Mouse (Mus musculus): ENCODE results near the gene Nol10. TPM values are rescaled to one million over a fixed set of nuclear protein-coding genes. Genes with fewer than 3 reads are reported as not detected.
"Not testable (repeated sequence)": the region's sequence is repeated elsewhere in the genome, so short reads cannot be mapped to it uniquely, and the experiment has no call there.

Nol10 gene
- polyA plus RNA-seq, 1 experiment from 2014 or later: 19.8 TPM

GRCm38 (mm10) chr12:17450908-17451307 lies 102.7 kb downstream of the Nol10 start:
- WGBS: 74% methylated on average over 4 of the region's 4 CpGs

DNA sequence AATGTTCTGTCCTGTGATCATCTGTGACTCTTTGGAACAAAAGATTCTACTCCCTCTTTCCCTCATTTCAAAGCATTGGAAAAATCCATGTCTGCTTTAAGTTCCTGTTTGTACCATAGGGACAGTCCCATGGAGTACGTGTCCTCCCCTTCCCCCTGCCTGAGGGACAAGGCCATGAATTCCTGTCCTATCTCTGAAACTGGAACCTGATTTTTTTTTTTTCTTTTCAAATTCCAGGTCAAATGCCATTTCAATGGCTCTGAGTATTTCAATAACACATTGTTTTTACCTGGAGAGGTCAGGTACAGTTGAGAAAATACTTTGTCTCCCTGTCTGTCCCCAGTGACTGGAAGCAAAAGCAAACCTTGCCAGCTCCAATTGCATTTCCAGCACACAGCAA lies 104.0 kb downstream of the Nol10 start:
- no peak overlapping the region for H3K4me3 ChIP-seq (ENCODE audit: low read depth, low read length)
- WGBS: 75% methylated on average over 1 of the region's 1 CpGs
- no peak overlapping the region for H3K9ac ChIP-seq (replicated peaks; ENCODE audit: low read depth, low read length)
- H3K4me1 ChIP-seq (ENCODE audit: control insufficient read depth, insufficient read depth, low read length): no peaks in the 10 kb centered on the region
- no peak overlapping the region for H3K27ac ChIP-seq (ENCODE audit: low read depth, low read length)
- no peak for ATAC-seq (ENCODE audit: low read depth)
- H3K9me3 ChIP-seq (ENCODE audit: control insufficient read depth, low read length): no peaks in the 10 kb centered on the region
- H3K27me3 ChIP-seq (ENCODE audit: control insufficient read depth, insufficient read depth, low read length): no peaks in the 10 kb centered on the region
- H3K36me3 ChIP-seq (ENCODE audit: control insufficient read depth, insufficient read depth, low read length): no peaks in the 10 kb centered on the region
- no peak overlapping the region for H3K4me2 ChIP-seq (ENCODE audit: low read depth, low read length)

More at GRCm38 (mm10) chr12:17450908-17451307, 102.7 kb downstream of the Nol10 start:
- H3K36me3 ChIP-seq (ENCODE audit: control insufficient read depth, insufficient read depth, low read length): no peaks in the 10 kb centered on the region
- ATAC-seq (ENCODE audit: low read depth): no peak
- H3K9ac ChIP-seq (replicated peaks; ENCODE audit: low read depth, low read length): no peak overlapping the region
- H3K4me1 ChIP-seq (ENCODE audit: control insufficient read depth, insufficient read depth, low read length): no peaks in the 10 kb centered on the region
- H3K4me2 ChIP-seq (ENCODE audit: low read depth, low read length): no peak overlapping the region
- H3K9me3 ChIP-seq (ENCODE audit: control insufficient read depth, low read length): no peaks in the 10 kb centered on the region
- no peak overlapping the region for H3K27ac ChIP-seq (ENCODE audit: low read depth, low read length)
- H3K27me3 ChIP-seq (ENCODE audit: control insufficient read depth, insufficient read depth, low read length): no peaks in the 10 kb centered on the region
- H3K4me3 ChIP-seq (ENCODE audit: low read depth, low read length): no peak overlapping the region

DNA sequence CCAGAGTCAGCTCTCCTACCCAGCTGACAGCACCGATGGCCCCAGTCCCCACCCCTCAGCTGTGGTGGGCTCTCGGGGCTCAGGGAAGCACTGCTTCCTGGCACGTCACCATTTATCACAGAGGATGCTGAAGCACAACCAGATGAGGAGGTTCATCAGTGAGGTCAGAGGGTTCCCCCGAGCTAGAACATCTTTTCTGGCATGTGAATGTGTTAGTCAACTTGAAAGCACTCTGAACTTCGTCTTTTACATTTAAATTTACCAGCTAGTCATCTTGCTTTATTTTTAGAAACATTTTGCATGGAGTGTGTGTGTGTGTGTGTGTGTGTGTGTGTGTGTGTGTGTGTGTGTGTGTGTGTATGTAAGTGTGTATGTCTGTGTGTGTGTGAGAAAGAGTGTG lies 105.7 kb downstream of the Nol10 start:
- Histone ChIP-seq H3K27me3 (ENCODE audit: control insufficient read depth, insufficient read depth, low read length) (no peaks in the 10 kb centered on the region), H3K9ac (replicated peaks; ENCODE audit: low read depth, low read length) (no peak overlapping the region), H3K36me3 (ENCODE audit: control insufficient read depth, insufficient read depth, low read length) (no peaks in the 10 kb centered on the region), H3K4me2 (ENCODE audit: low read depth, low read length) (no peak overlapping the region), H3K4me1 (ENCODE audit: control insufficient read depth, insufficient read depth, low read length) (no peaks in the 10 kb centered on the region), H3K27ac (ENCODE audit: low read depth, low read length) (no peak overlapping the region), H3K9me3 (ENCODE audit: control insufficient read depth, low read length) (no peaks in the 10 kb centered on the region), H3K4me3 (ENCODE audit: low read depth, low read length) (no peak overlapping the region)
- ATAC-seq (ENCODE audit: low read depth): no peak
- WGBS: 53% methylated on average over 5 of the region's 5 CpGs

- Histone ChIP-seq H3K4me1 (ENCODE audit: control insufficient read depth, insufficient read depth, low read length) (no peaks in the 10 kb centered on the region), H3K27ac (ENCODE audit: low read depth, low read length) (no peak overlapping the region), H3K36me3 (ENCODE audit: control insufficient read depth, insufficient read depth, low read length) (no peaks in the 10 kb centered on the region), H3K4me3 (ENCODE audit: low read depth, low read length) (no peak overlapping the region), H3K4me2 (ENCODE audit: low read depth, low read length) (no peak overlapping the region), H3K9me3 (ENCODE audit: control insufficient read depth, low read length) (no peaks in the 10 kb centered on the region), H3K9ac (replicated peaks; ENCODE audit: low read depth, low read length) (no peak overlapping the region), H3K27me3 (ENCODE audit: control insufficient read depth, insufficient read depth, low read length) (no peaks in the 10 kb centered on the region)
- no peak for ATAC-seq (ENCODE audit: low read depth)
- 88% methylated on average over 5 of the region's 5 CpGs for WGBS
Observed at GRCm38 (mm10) chr12:17455096-17455495, 106.8 kb downstream of the Nol10 start.

GRCm38 (mm10) chr12:17459223-17459622 lies 111.0 kb downstream of the Nol10 start:
- H3K27me3 ChIP-seq (ENCODE audit: control insufficient read depth, insufficient read depth, low read length); H3K36me3 ChIP-seq (ENCODE audit: control insufficient read depth, insufficient read depth, low read length); H3K9me3 ChIP-seq (ENCODE audit: control insufficient read depth, low read length); H3K4me1 ChIP-seq (ENCODE audit: control insufficient read depth, insufficient read depth, low read length); H3K4me2 ChIP-seq (ENCODE audit: low read depth, low read length); ATAC-seq (ENCODE audit: low read depth); H3K4me3 ChIP-seq (ENCODE audit: low read depth, low read length); H3K9ac ChIP-seq (replicated peaks; ENCODE audit: low read depth, low read length); H3K27ac ChIP-seq (ENCODE audit: low read depth, low read length): not testable (repeated sequence)
- WGBS: 86% methylated on average over 4 of the region's 4 CpGs

GRCm38 (mm10) chr12:17463706-17464105 lies 115.4 kb downstream of the Nol10 start:
- Histone ChIP-seq H3K4me3 (ENCODE audit: low read depth, low read length) (no peak overlapping the region), H3K4me1 (ENCODE audit: control insufficient read depth, insufficient read depth, low read length) (no peaks in the 10 kb centered on the region), H3K27ac (ENCODE audit: low read depth, low read length) (no peak overlapping the region), H3K9me3 (ENCODE audit: control insufficient read depth, low read length) (no peaks in the 10 kb centered on the region), H3K27me3 (ENCODE audit: control insufficient read depth, insufficient read depth, low read length) (no peaks in the 10 kb centered on the region), H3K4me2 (ENCODE audit: low read depth, low read length) (no peak overlapping the region), H3K9ac (replicated peaks; ENCODE audit: low read depth, low read length) (no peak overlapping the region), H3K36me3 (ENCODE audit: control insufficient read depth, insufficient read depth, low read length) (no peaks in the 10 kb centered on the region)
- ATAC-seq (ENCODE audit: low read depth): no peak
- WGBS: 37% methylated on average over 4 of the region's 4 CpGs

- not testable (repeated sequence) for H3K27ac ChIP-seq (ENCODE audit: low read depth, low read length); H3K4me3 ChIP-seq (ENCODE audit: low read depth, low read length)
Observed at GRCm38 (mm10) chr12:17464550-17464949, 116.3 kb downstream of the Nol10 start.

DNA sequence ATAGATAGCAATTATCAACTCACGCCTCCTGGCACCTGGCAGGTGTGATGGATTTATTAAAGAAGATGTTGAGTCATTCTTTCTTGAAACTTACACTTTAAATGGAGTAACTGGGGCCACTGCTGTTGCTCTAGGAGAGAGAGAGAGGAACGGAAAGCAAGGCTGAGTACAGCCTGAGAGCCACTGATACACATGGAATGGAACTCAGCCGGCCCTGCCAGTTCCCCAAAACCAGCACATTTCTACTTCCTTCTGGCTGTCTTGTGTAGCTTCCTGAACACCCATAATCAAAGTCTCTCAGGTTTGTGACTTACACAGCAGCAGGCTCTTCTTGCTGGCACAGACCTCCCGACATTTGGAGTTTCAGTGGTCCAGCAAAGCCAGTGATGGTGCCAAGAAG lies 118.5 kb downstream of the Nol10 start:
- H3K4me1 ChIP-seq (ENCODE audit: control insufficient read depth, insufficient read depth, low read length): no peaks in the 10 kb centered on the region
- 87% methylated on average over 4 of the region's 4 CpGs for WGBS
- H3K27me3 ChIP-seq (ENCODE audit: control insufficient read depth, insufficient read depth, low read length): no peaks in the 10 kb centered on the region
- no peak overlapping the region for H3K4me3 ChIP-seq (ENCODE audit: low read depth, low read length)
- no peak overlapping the region for H3K9ac ChIP-seq (replicated peaks; ENCODE audit: low read depth, low read length)
- H3K9me3 ChIP-seq (ENCODE audit: control insufficient read depth, low read length): no peaks in the 10 kb centered on the region
- no peak overlapping the region for H3K4me2 ChIP-seq (ENCODE audit: low read depth, low read length)
- ATAC-seq (ENCODE audit: low read depth): no peak
- no peaks in the 10 kb centered on the region for H3K36me3 ChIP-seq (ENCODE audit: control insufficient read depth, insufficient read depth, low read length)
- H3K27ac ChIP-seq (ENCODE audit: low read depth, low read length): no peak overlapping the region

More at GRCm38 (mm10) chr12:17464550-17464949, 116.3 kb downstream of the Nol10 start:
- not testable (repeated sequence) for H3K36me3 ChIP-seq (ENCODE audit: control insufficient read depth, insufficient read depth, low read length); H3K9ac ChIP-seq (replicated peaks; ENCODE audit: low read depth, low read length); ATAC-seq (ENCODE audit: low read depth); H3K9me3 ChIP-seq (ENCODE audit: control insufficient read depth, low read length); H3K4me2 ChIP-seq (ENCODE audit: low read depth, low read length); H3K27me3 ChIP-seq (ENCODE audit: control insufficient read depth, insufficient read depth, low read length); H3K4me1 ChIP-seq (ENCODE audit: control insufficient read depth, insufficient read depth, low read length)
- 91% methylated on average over 5 of the region's 5 CpGs for WGBS

DNA sequence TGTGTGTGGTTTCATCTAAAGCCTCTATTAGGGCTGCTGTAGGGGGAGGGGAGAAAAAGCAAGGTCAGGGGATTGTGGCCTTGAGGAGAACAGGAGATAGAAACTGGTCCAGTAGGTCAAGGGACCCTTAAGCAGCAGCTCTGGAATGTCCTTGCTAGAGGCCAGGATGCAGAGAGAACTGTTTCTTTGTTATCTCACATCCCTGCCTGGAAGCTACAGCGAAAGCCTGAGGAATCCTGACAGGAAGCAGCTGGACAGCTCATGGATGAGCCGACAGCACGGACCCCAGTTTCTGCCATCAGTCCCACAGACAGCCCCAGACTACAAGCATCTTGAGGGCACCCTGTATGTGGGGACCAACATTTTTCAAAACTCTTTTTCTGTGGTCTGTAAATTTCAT lies 120.1 kb downstream of the Nol10 start:
- no peak for ATAC-seq (ENCODE audit: low read depth)
- Histone ChIP-seq H3K9me3 (ENCODE audit: control insufficient read depth, low read length) (no peaks in the 10 kb centered on the region), H3K4me2 (ENCODE audit: low read depth, low read length) (no peak overlapping the region)

DNA sequence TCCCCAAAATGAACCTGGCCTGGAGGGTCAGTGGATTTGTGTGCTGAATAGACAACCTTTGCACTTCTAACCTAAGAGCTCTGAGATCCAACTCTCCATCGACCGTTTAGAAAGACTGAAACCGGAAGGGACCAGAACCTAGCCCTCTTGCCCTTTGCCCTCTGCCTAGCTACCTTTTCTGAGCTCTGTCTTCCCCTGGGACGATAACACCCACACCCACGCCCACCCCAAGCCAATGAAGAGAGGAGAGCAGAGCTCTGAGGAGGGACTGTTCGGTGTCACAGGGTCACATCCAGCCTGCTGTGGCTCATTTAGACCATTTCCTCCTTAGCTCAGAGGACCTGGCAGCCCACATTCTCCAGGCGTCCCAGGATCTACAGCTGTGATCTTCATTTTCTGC lies 121.6 kb downstream of the Nol10 start:
- WGBS: 85% methylated on average over 7 of the region's 7 CpGs
- Histone ChIP-seq H3K27me3 (ENCODE audit: control insufficient read depth, insufficient read depth, low read length) (no peaks in the 10 kb centered on the region), H3K9ac (replicated peaks; ENCODE audit: low read depth, low read length) (no peak overlapping the region), H3K9me3 (ENCODE audit: control insufficient read depth, low read length) (no peaks in the 10 kb centered on the region), H3K4me2 (ENCODE audit: low read depth, low read length) (no peak overlapping the region), H3K36me3 (ENCODE audit: control insufficient read depth, insufficient read depth, low read length) (no peaks in the 10 kb centered on the region), H3K4me1 (ENCODE audit: control insufficient read depth, insufficient read depth, low read length) (no peaks in the 10 kb centered on the region), H3K4me3 (ENCODE audit: low read depth, low read length) (no peak overlapping the region), H3K27ac (ENCODE audit: low read depth, low read length) (no peak overlapping the region)
- ATAC-seq (ENCODE audit: low read depth): no peak

More for the DNA sequence above, 120.1 kb downstream of the Nol10 start:
- Histone ChIP-seq H3K27ac (ENCODE audit: low read depth, low read length) (no peak overlapping the region), H3K4me3 (ENCODE audit: low read depth, low read length) (no peak overlapping the region), H3K27me3 (ENCODE audit: control insufficient read depth, insufficient read depth, low read length) (no peaks in the 10 kb centered on the region), H3K9ac (replicated peaks; ENCODE audit: low read depth, low read length) (no peak overlapping the region), H3K4me1 (ENCODE audit: control insufficient read depth, insufficient read depth, low read length) (no peaks in the 10 kb centered on the region), H3K36me3 (ENCODE audit: control insufficient read depth, insufficient read depth, low read length) (no peaks in the 10 kb centered on the region)
- WGBS: 66% methylated on average over 3 of the region's 3 CpGs

All from neural tube, embryonic 14.5 days (tissue).